Mouse (Mus musculus) C2C12 (cell line): ENCODE data around the gene Ppil1. TPM values are rescaled to one million over a fixed set of nuclear protein-coding genes. Genes with fewer than 3 reads are reported as not detected.
"Not testable (repeated sequence)": the region's sequence is repeated elsewhere in the genome, so short reads cannot be mapped to it uniquely, and the experiment has no call there.

Experiments used
- H3K27me3 ChIP-seq: one replicate; pipeline ENCODE4 v1.6.1; 2011; ENCODE audit not compliant: control insufficient read depth, insufficient read depth, insufficient read length
- H3K36me3 ChIP-seq: one replicate; pipeline ENCODE4 v1.6.1; 2011; ENCODE audit not compliant: control insufficient read depth, insufficient read depth
- H3K4me3 ChIP-seq: one replicate; pipeline ENCODE4 v1.5.1; 2011; ENCODE audit warnings: mild to moderate bottlenecking, control low read depth; ENCODE audit not compliant: poor library complexity, insufficient read depth, severe bottlenecking
- H3K79me2 ChIP-seq: one replicate; pipeline ENCODE4 v1.6.1; 2011; ENCODE audit not compliant: control insufficient read depth, insufficient read depth
- H3K79me3 ChIP-seq: one replicate; pipeline ENCODE4 v1.6.1; 2011; ENCODE audit warnings: low read depth, control low read depth
- H3ac ChIP-seq: one replicate; pipeline ENCODE3; 2011; ENCODE audit warnings: low read depth; ENCODE audit not compliant: control insufficient read depth, insufficient read length
- CEBPB ChIP-seq: IDR thresholded peaks from one replicate; pipeline ENCODE4 v1.6.1; 2011; ENCODE audit warnings: low read depth, mild to moderate bottlenecking, control low read depth, moderate library complexity
- CTCF ChIP-seq: IDR thresholded peaks from one replicate; pipeline ENCODE4 v1.5.1; 2011; ENCODE audit not compliant: control insufficient read depth, insufficient read depth, insufficient read length
- FOSL1 ChIP-seq: IDR thresholded peaks from one replicate; pipeline ENCODE4 v1.8.0; 2011; ENCODE audit warnings: mild to moderate bottlenecking, low read length; ENCODE audit not compliant: poor library complexity, insufficient read depth, severe bottlenecking
- MAX ChIP-seq: IDR thresholded peaks from one replicate; pipeline ENCODE4 v1.6.1; 2011; ENCODE audit warnings: mild to moderate bottlenecking, control low read depth
- MYOD1 ChIP-seq: IDR thresholded peaks from one replicate; pipeline ENCODE4 v1.6.1; 2011; ENCODE audit warnings: low read depth; ENCODE audit not compliant: control insufficient read depth, insufficient read length
- MYOG ChIP-seq: IDR thresholded peaks from one replicate; pipeline ENCODE4 v1.6.1; 2011; ENCODE audit not compliant: control insufficient read depth, insufficient read length; ENCODE audit errors: extremely low read depth
- USF1 ChIP-seq: IDR thresholded peaks from one replicate; pipeline ENCODE4 v1.6.1; 2011; ENCODE audit warnings: low read depth, mild to moderate bottlenecking, control low read depth, moderate library complexity
- polyA plus RNA-seq: library from polyadenylated mRNA; unstranded; fragments of >200 nt; fragmentation: generic; extraction: Trizol; gene quantifications from one replicate; pipeline ENCODE4 v1.2.1, GENCODE M21; 2012; ENCODE audit warnings: missing spikeins

Ppil1 gene
- polyA plus RNA-seq, 1 experiment, result 77.7 TPM

GRCm38 (mm10) chr17:29258921-29259320, 5.1 kb downstream of the Ppil1 start:
- no peaks in the 10 kb centered on the region for H3K27me3 ChIP-seq
- no peak for TF ChIP-seq MAX
- no peak for TF ChIP-seq FOSL1
- no peak for TF ChIP-seq USF1
- no peak for TF ChIP-seq CEBPB
- TF ChIP-seq MYOG, result no peak
- no peak for TF ChIP-seq MYOD1
- TF ChIP-seq CTCF, result no peak
- H3ac ChIP-seq, result no peak overlapping the region
- H3K79me3 ChIP-seq, result peaks cover 53% of the 10 kb centered on the region
- no peak overlapping the region for H3K4me3 ChIP-seq
- H3K79me2 ChIP-seq, result peaks cover 82% of the 10 kb centered on the region
- H3K36me3 ChIP-seq, result peaks cover 26% of the 10 kb centered on the region

GRCm38 (mm10) chr17:29258025-29258558, 5.9 kb downstream of the Ppil1 start:
- Histone ChIP-seq H3ac (no peak overlapping the region), H3K4me3 (no peak overlapping the region), H3K36me3 (peaks cover 26% of the 10 kb centered on the region), H3K27me3 (no peaks in the 10 kb centered on the region), H3K79me2 (peaks cover 76% of the 10 kb centered on the region), H3K79me3 (peaks cover 48% of the 10 kb centered on the region)
- no peak for TF ChIP-seq MYOD1
- no peak for TF ChIP-seq USF1
- no peak for TF ChIP-seq CTCF
- no peak for TF ChIP-seq CEBPB
- no peak for TF ChIP-seq MAX
- no peak for TF ChIP-seq FOSL1
- no peak for TF ChIP-seq MYOG

GRCm38 (mm10) chr17:29257001-29257511, 6.9 kb downstream of the Ppil1 start:
- H3K4me3 ChIP-seq, result no peak overlapping the region
- peaks cover 38% of the 10 kb centered on the region for H3K79me3 ChIP-seq
- no peak overlapping the region for H3ac ChIP-seq
- peaks cover 31% of the 10 kb centered on the region for H3K36me3 ChIP-seq
- no peak for TF ChIP-seq CEBPB
- no peak for TF ChIP-seq FOSL1
- TF ChIP-seq MYOG, result no peak
- no peak for TF ChIP-seq USF1
- no peak for TF ChIP-seq MAX
- no peak for TF ChIP-seq CTCF
- no peak for TF ChIP-seq MYOD1
- no peaks in the 10 kb centered on the region for H3K27me3 ChIP-seq
- H3K79me2 ChIP-seq, result peaks cover 72% of the 10 kb centered on the region

GRCm38 (mm10) chr17:29256507-29256906, 7.5 kb downstream of the Ppil1 start:
- Histone ChIP-seq H3K36me3 (peaks cover 36% of the 10 kb centered on the region), H3ac (no peak overlapping the region), H3K27me3 (no peaks in the 10 kb centered on the region), H3K79me2 (peaks cover 66% of the 10 kb centered on the region), H3K79me3 (peaks cover 34% of the 10 kb centered on the region), H3K4me3 (no peak overlapping the region)
- no peak for TF ChIP-seq MYOG
- TF ChIP-seq CTCF, result no peak
- no peak for TF ChIP-seq USF1
- TF ChIP-seq MAX, result no peak
- no peak for TF ChIP-seq CEBPB
- TF ChIP-seq MYOD1, result no peak
- no peak for TF ChIP-seq FOSL1

- peaks cover 52% of the 10 kb centered on the region for H3K79me2 ChIP-seq
- H3K27me3 ChIP-seq, H3K4me3 ChIP-seq, H3ac ChIP-seq: not testable (repeated sequence)
- H3K36me3 ChIP-seq, result peaks cover 43% of the 10 kb centered on the region
- H3K79me3 ChIP-seq, result peaks cover 26% of the 10 kb centered on the region
These were observed 9.2 kb downstream of the Ppil1 start for GRCm38 (mm10) chr17:29254784-29255183.

GRCm38 (mm10) chr17:29253684-29254083, 10.3 kb downstream of the Ppil1 start:
- Histone ChIP-seq H3K36me3 (peaks cover 48% of the 10 kb centered on the region), H3K79me3 (peaks cover 24% of the 10 kb centered on the region), H3K4me3 (no peak overlapping the region), H3K27me3 (no peaks in the 10 kb centered on the region), H3ac (no peak overlapping the region), H3K79me2 (peaks cover 41% of the 10 kb centered on the region)
- TF ChIP-seq FOSL1, result no peak
- TF ChIP-seq MAX, result no peak
- TF ChIP-seq MYOD1, result no peak
- TF ChIP-seq USF1, result no peak
- no peak for TF ChIP-seq CTCF
- TF ChIP-seq MYOG, result no peak
